Mouse (Mus musculus) heart, embryonic 14.5 days (tissue): ENCODE results near the gene M6pr. TPM values are rescaled to one million over a fixed set of nuclear protein-coding genes. Genes with fewer than 3 reads are reported as not detected.

Experiments
- ATAC-seq: fragments of 200-750 bp; cut with Nextera tagmentation; 2 replicates; pipeline ENCODE4 v1.8.0; 2017; ENCODE audit warnings: low read depth, moderate TSS enrichment; ENCODE audit not compliant: insufficient number of reproducible peaks, insufficient read depth, low FRiP score
- H3K27ac ChIP-seq, 2 experiments: fragments of 200-500 bp in 1 of 2; fragments of 300-500 bp in 1 of 2; sonication (generic) in 1 of 2; replicated peaks in 1 of 2; 2 replicates each; pipeline ENCODE4 v1.5.1; 2012 to 2014; ENCODE audit warnings: low read depth in 2 of 2, low read length in 2 of 2, control low read depth in 1 of 2, mild to moderate bottlenecking in 1 of 2, mixed read lengths in 1 of 2; ENCODE audit not compliant: control insufficient read depth in 1 of 2, insufficient read depth in 1 of 2
- H3K27me3 ChIP-seq: fragments of 300-500 bp; sonication (generic); 2 replicates; pipeline ENCODE4 v1.6.1; 2014; ENCODE audit warnings: mild to moderate bottlenecking, low read length, control low read depth; ENCODE audit not compliant: control insufficient read depth, insufficient read depth
- H3K36me3 ChIP-seq: fragments of 300-500 bp; sonication (generic); 2 replicates; pipeline ENCODE4 v1.6.1; 2014; ENCODE audit warnings: mild to moderate bottlenecking, control low read depth, low read length, mixed read lengths; ENCODE audit not compliant: control insufficient read depth, insufficient read depth
- H3K4me1 ChIP-seq, 2 experiments: fragments of 200-500 bp in 1 of 2; fragments of 300-500 bp in 1 of 2; sonication (generic) in 1 of 2; 2 replicates each; pipeline ENCODE4 v1.6.1; 2012 to 2014; ENCODE audit warnings: low read length in 2 of 2, control low read depth in 1 of 2, mixed read lengths in 1 of 2; ENCODE audit not compliant: control insufficient read depth in 2 of 2, insufficient read depth in 2 of 2
- H3K4me2 ChIP-seq: fragments of 300-500 bp; sonication (generic); 2 replicates; pipeline ENCODE4 v1.6.1; 2014; ENCODE audit warnings: mild to moderate bottlenecking, low read length
- H3K4me3 ChIP-seq, 2 experiments: fragments of 200-500 bp in 1 of 2; fragments of 300-500 bp in 1 of 2; sonication (generic) in 1 of 2; 2 replicates each; pipeline ENCODE4 v1.5.1; 2012 to 2014; ENCODE audit warnings: low read length in 2 of 2, mild to moderate bottlenecking in 2 of 2, control low read depth in 1 of 2, low read depth in 1 of 2, moderate library complexity in 1 of 2; ENCODE audit not compliant: control insufficient read depth in 1 of 2, insufficient read depth in 1 of 2
- H3K9ac ChIP-seq: fragments of 300-500 bp; sonication (generic); 2 replicates; pipeline ENCODE4 v1.6.1; 2014; ENCODE audit warnings: mild to moderate bottlenecking, low read length
- H3K9me3 ChIP-seq: fragments of 300-500 bp; sonication (generic); 2 replicates; pipeline ENCODE4 v1.6.1; 2016; ENCODE audit warnings: low read length, control low read depth; ENCODE audit not compliant: control insufficient read depth
- WGBS: fragments of 180-500 bp; shearing (Covaris S2); extraction: QIAGEN DNeasy Blood & Tissue Kit; methylation state at CpG from one replicate; pipeline ENCODE4 v1.1.7; 2014; 5-methylcytosine and 5-hydroxymethylcytosine counted together
- polyA plus RNA-seq: library from polyadenylated mRNA; unstranded; fragments of >200 nt; fragmentation: Nextera tagmentation; extraction: Ambion mirVana; gene quantifications from 2 replicates; pipeline ENCODE4 v1.2.1, GENCODE M21; 2014

The M6pr gene
- polyA plus RNA-seq, 1 experiment from 2014 or later, result 77.2 TPM

DNA sequence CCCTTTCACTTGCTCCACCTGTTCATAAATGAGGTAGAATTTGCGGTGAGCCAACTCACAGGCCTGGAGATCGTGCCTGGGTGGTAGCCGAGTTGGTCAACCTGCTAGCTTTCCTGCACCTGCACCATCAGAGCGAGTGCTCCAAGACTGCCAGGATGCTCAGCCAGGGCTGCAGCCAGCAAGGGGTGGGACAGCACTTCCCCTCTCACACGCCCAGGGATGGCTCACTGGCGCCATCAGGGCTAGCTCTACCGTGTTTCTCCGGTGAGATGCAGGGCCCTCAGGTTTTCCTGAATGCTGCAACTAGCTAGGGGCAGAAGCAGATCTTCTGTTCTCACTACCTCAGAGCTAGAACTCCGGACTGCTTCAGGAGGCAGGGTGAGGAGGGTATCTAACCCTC lies 47.4 kb downstream of the M6pr start:
- Histone ChIP-seq H3K27ac (no peak overlapping the region), H3K4me3 (no peak overlapping the region), H3K9ac (no peak overlapping the region), H3K4me1 (no peaks in the 10 kb centered on the region), H3K9me3 (no peaks in the 10 kb centered on the region), H3K27me3 (no peaks in the 10 kb centered on the region), H3K4me2 (no peak overlapping the region), H3K36me3 (no peaks in the 10 kb centered on the region)
- WGBS, result 43% methylated on average over 9 of the region's 9 CpGs
- no peak for ATAC-seq

DNA sequence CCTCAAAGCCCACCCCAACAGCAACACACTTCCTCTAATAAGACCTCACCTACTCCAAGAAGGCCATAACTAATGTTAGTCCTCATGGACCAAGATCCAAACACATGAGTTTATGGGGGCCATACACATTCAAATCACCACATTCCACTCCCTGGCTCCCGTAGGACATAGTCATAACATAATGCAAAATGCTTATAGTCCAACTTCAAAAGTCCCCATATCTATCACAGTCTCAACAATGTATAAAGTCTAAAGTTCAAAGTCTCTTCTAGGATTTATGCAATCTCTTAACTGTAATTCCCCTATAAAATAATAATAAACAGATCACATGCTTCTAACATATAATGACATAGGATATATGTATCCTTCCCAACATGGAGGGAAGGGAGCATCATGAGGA lies 48.6 kb downstream of the M6pr start:
- H3K36me3 ChIP-seq, result no peaks in the 10 kb centered on the region
- no peaks in the 10 kb centered on the region for H3K4me1 ChIP-seq
- no peak overlapping the region for H3K4me3 ChIP-seq
- WGBS, result 87% methylated on average over 1 of the region's 1 CpGs
- H3K4me2 ChIP-seq, result no peak overlapping the region
- no peaks in the 10 kb centered on the region for H3K27me3 ChIP-seq
- ATAC-seq, result no peak
- H3K27ac ChIP-seq, result no peak overlapping the region
- H3K9ac ChIP-seq, result no peak overlapping the region
- no peaks in the 10 kb centered on the region for H3K9me3 ChIP-seq

GRCm38 (mm10) chr6:122365706-122366105 lies 57.2 kb downstream of the M6pr start:
- H3K4me1 ChIP-seq, result no peaks in the 10 kb centered on the region
- H3K9ac ChIP-seq, result no peak overlapping the region
- no peaks in the 10 kb centered on the region for H3K36me3 ChIP-seq
- H3K4me3 ChIP-seq, result no peak overlapping the region
- WGBS, result 42% methylated on average over 3 of the region's 3 CpGs
- no peak for ATAC-seq
- H3K9me3 ChIP-seq, result 0 out of 2 replicates have a peak, but pooled peaks cover 5% of the 10 kb centered on the region
- H3K4me2 ChIP-seq, result no peak overlapping the region
- no peak overlapping the region for H3K27ac ChIP-seq
- no peaks in the 10 kb centered on the region for H3K27me3 ChIP-seq

DNA sequence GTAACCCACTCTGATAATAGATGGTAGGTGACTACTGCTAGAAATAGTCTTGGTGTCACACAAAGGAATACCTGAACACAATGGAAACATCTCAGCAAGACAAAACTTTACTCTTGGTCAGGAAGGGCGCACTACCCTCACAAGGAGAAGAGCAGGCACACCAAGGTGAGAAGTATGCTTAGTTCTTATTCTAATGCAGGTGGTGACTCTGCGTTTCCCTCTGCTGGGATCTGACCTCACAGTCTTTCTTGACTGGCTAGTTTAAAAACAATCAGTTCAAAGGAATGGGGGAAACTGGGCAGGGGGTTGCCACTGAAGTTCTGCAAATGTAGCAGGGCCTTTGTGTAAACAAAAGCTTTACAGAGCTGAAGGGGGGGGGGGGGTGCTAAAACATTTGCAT lies 57.8 kb downstream of the M6pr start:
- Histone ChIP-seq H3K4me2 (no peak overlapping the region), H3K4me1 (no peaks in the 10 kb centered on the region), H3K9ac (no peak overlapping the region), H3K27ac (no peak overlapping the region), H3K4me3 (no peak overlapping the region), H3K9me3 (0 out of 2 replicates have a peak, but pooled peaks cover 5% of the 10 kb centered on the region), H3K36me3 (no peaks in the 10 kb centered on the region), H3K27me3 (no peaks in the 10 kb centered on the region)
- WGBS, result 33% methylated on average over 2 of the region's 2 CpGs
- ATAC-seq, result no peak

DNA sequence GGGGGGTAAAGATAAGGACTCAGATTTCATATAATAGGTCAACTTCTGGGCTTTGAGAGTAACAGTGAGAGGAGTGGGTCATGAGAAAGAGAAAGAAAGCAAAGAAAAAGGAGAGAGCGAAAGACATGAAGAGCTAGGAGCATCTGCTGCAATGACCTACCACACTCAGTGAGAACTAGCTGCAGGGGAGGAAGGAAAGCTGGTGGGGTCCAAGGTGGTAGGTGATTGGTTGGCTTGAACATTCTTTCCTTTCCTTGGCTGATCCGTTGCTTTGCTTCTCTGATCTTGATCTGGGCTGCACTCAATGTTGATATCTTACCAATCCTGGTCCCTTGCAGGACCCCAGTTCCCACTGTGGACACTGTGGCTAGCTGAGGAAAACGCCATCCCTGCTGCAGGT lies 58.5 kb downstream of the M6pr start:
- Histone ChIP-seq H3K27ac (no peak overlapping the region), H3K4me2 (no peak overlapping the region), H3K9me3 (0 out of 2 replicates have a peak, but pooled peaks cover 5% of the 10 kb centered on the region), H3K4me1 (no peaks in the 10 kb centered on the region), H3K4me3 (no peak overlapping the region), H3K27me3 (no peaks in the 10 kb centered on the region), H3K9ac (no peak overlapping the region), H3K36me3 (no peaks in the 10 kb centered on the region)
- WGBS, result 45% methylated on average over 3 of the region's 3 CpGs
- ATAC-seq, result no peak

Other genes starting within 250 kb of the M6pr start
- gene Klrg1, start 25.8 kb upstream of the M6pr start, polyA plus RNA-seq, result not detected in 2 replicates
- 11.6 and 13.2 TPM in 2 replicates for gene Phc1, start 31.8 kb downstream of the M6pr start, polyA plus RNA-seq
- gene Rimklb, start 190.0 kb downstream of the M6pr start, polyA plus RNA-seq, result 2.2 and 2.4 TPM in 2 replicates
- gene Mfap5, start 197.1 kb downstream of the M6pr start, polyA plus RNA-seq, result 15.7 and 16.9 TPM in 2 replicates
- not detected in 2 replicates for gene Aicda, start 245.1 kb downstream of the M6pr start, polyA plus RNA-seq